Mouse (Mus musculus): ENCODE measurements around the gene Slc39a8.
A peak's percentile ranks its signal among the peaks of the same experiment; 100 is the strongest.

The Slc39a8 gene

GRCm38 (mm10) chr3:135825016-135825753, at the start of gene Slc39a8:
Gene Slc39a8 (plus strand): TSS chr3:135825279.
- peak; percentile 84 for DNase-seq (ENCODE audit: low spot score)

- no peak for DNase-seq (ENCODE audit: low spot score)
These were observed 40.0 kb upstream of the Slc39a8 start for GRCm38 (mm10) chr3:135785065-135785464.

GRCm38 (mm10) chr3:135796117-135796516, 29.0 kb upstream of the Slc39a8 start:
- DNase-seq (ENCODE audit: low spot score), result no peak

GRCm38 (mm10) chr3:135798241-135798640, 26.8 kb upstream of the Slc39a8 start:
- DNase-seq (ENCODE audit: low spot score), result no peak

GRCm38 (mm10) chr3:135798665-135799064, 26.4 kb upstream of the Slc39a8 start:
- no peak for DNase-seq (ENCODE audit: low spot score)

GRCm38 (mm10) chr3:135814665-135815064, 10.4 kb upstream of the Slc39a8 start:
- DNase-seq (ENCODE audit: low spot score), result no peak

GRCm38 (mm10) chr3:135815973-135816727, 8.9 kb upstream of the Slc39a8 start:
- no peak for DNase-seq (ENCODE audit: low spot score)

- DNase-seq (ENCODE audit: low spot score), result no peak
These were observed 8.0 kb upstream of the Slc39a8 start for GRCm38 (mm10) chr3:135817124-135817523.

GRCm38 (mm10) chr3:135824436-135824835, 643 bp upstream of the Slc39a8 start:
- no peak for DNase-seq (ENCODE audit: low spot score)

- DNase-seq (ENCODE audit: low spot score), result peak; percentile 60
These were observed 940 bp downstream of the Slc39a8 start for GRCm38 (mm10) chr3:135825754-135826683.

- DNase-seq (ENCODE audit: low spot score), result no peak
These were observed 1.7 kb downstream of the Slc39a8 start for GRCm38 (mm10) chr3:135826684-135827249.

- no peak for DNase-seq (ENCODE audit: low spot score)
These were observed 2.9 kb downstream of the Slc39a8 start for GRCm38 (mm10) chr3:135828000-135828399.

GRCm38 (mm10) chr3:135832496-135832895, 7.4 kb downstream of the Slc39a8 start:
- no peak for DNase-seq (ENCODE audit: low spot score)

GRCm38 (mm10) chr3:135832907-135833306, 7.8 kb downstream of the Slc39a8 start:
- no peak for DNase-seq (ENCODE audit: low spot score)

- no peak for DNase-seq (ENCODE audit: low spot score)
These were observed 9.9 kb downstream of the Slc39a8 start for GRCm38 (mm10) chr3:135834988-135835387.

- DNase-seq (ENCODE audit: low spot score), result no peak
These were observed 14.5 kb downstream of the Slc39a8 start for GRCm38 (mm10) chr3:135839535-135839934.

- DNase-seq (ENCODE audit: low spot score), result no peak
These were observed 15.1 kb downstream of the Slc39a8 start for GRCm38 (mm10) chr3:135840185-135840584.

- DNase-seq (ENCODE audit: low spot score), result no peak
These were observed 16.8 kb downstream of the Slc39a8 start for GRCm38 (mm10) chr3:135841716-135842511.

- no peak for DNase-seq (ENCODE audit: low spot score)
These were observed 18.1 kb downstream of the Slc39a8 start for GRCm38 (mm10) chr3:135843181-135843580.

- DNase-seq (ENCODE audit: low spot score), result no peak
These were observed 18.6 kb downstream of the Slc39a8 start for GRCm38 (mm10) chr3:135843707-135844106.

GRCm38 (mm10) chr3:135844835-135845234, 19.8 kb downstream of the Slc39a8 start:
- no peak for DNase-seq (ENCODE audit: low spot score)
